Mouse (Mus musculus): ENCODE data around the gene Smarcc1. TPM values are rescaled to one million over a fixed set of nuclear protein-coding genes. Genes with fewer than 3 reads are reported as not detected.
A peak's percentile ranks its signal among the peaks of the same experiment; 100 is the strongest.

The Smarcc1 gene
- polyA plus RNA-seq, 1 experiment = 43.8 TPM

DNA sequence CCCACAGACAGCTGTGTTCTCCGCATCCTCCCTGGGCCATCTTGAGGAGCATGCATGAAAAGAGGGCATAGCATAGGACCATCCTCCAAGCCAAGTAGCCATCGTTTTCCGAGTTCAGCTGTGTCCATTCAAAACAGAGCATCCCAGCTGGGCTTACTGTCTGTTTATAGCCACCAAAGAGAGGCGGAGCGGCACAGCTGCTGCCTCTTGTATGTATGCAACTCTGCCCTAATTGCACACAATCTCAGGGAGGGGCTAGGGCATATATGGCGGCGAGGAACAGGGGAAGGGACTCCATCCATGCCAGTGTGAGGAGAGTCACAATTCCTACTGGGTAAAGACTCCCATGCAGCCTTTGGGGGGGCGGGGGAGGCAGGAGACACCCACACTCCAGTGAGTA is 145.7 kb downstream of the Smarcc1 start:
- H3K4me3 ChIP-seq (ENCODE audit: control insufficient read depth, insufficient read depth, low read length) = no peak overlapping the region
- WGBS = 90% methylated on average over 8 of the region's 8 CpGs

DNA sequence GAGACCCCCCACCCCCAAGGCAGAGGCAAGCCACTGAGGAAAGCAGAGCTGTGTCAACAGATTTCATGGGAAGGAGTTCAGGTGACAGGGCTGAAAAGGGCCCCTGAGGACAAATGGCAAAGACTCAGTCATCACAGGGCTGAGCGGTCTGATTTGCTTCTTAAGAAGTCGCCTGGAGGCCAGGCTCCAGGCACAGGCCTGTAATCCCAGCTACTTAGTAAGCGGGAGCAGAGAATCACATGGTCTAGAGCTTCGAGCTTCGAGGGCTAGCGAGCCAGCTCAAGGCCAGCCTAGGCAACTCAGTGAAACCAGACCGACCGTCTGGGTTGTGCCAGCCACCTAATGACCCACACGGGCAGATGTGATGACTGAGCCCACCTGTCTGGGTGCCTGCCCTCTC is 147.5 kb downstream of the Smarcc1 start:
- Histone ChIP-seq H3K27me3 (ENCODE audit: control insufficient read depth, insufficient read depth, low read length) (no peaks in the 10 kb centered on the region), H3K36me3 (ENCODE audit: control insufficient read depth, insufficient read depth, low read length) (no peaks in the 10 kb centered on the region), H3K27ac (ENCODE audit: control insufficient read depth, insufficient read depth, low read length) (no peak overlapping the region), H3K4me1 (replicated peaks; ENCODE audit: control insufficient read depth, insufficient read depth, low read length) (no peaks in the 10 kb centered on the region), H3K4me3 (ENCODE audit: control insufficient read depth, insufficient read depth, low read length) (no peak overlapping the region)
- DNase-seq = no peak
- TF ChIP-seq CTCF (IDR thresholded peaks at IDR 0.05; ENCODE audit: borderline replicate concordance, control insufficient read depth, extremely low read depth, insufficient read depth, low read length, poor library complexity) = 0 out of 2 replicates have a peak, but pooled peaks have one; percentile 8
- no peak for TF ChIP-seq POLR2A (IDR thresholded peaks at IDR 0.05; ENCODE audit: control insufficient read depth, extremely low read depth, insufficient read depth, low read length, poor library complexity)
- WGBS = 90% methylated on average over 9 of the region's 9 CpGs

More for the DNA sequence above, 145.7 kb downstream of the Smarcc1 start:
- no peaks in the 10 kb centered on the region for H3K27me3 ChIP-seq (ENCODE audit: control insufficient read depth, insufficient read depth, low read length)
- H3K4me1 ChIP-seq (replicated peaks; ENCODE audit: control insufficient read depth, insufficient read depth, low read length) = no peaks in the 10 kb centered on the region
- no peak overlapping the region for H3K27ac ChIP-seq (ENCODE audit: control insufficient read depth, insufficient read depth, low read length)
- H3K36me3 ChIP-seq (ENCODE audit: control insufficient read depth, insufficient read depth, low read length) = no peaks in the 10 kb centered on the region
- TF ChIP-seq POLR2A (IDR thresholded peaks at IDR 0.05; ENCODE audit: control insufficient read depth, extremely low read depth, insufficient read depth, low read length, poor library complexity) (no peak), CTCF (IDR thresholded peaks at IDR 0.05; ENCODE audit: borderline replicate concordance, control insufficient read depth, extremely low read depth, insufficient read depth, low read length, poor library complexity) (no peak)
- DNase-seq = no peak

DNA sequence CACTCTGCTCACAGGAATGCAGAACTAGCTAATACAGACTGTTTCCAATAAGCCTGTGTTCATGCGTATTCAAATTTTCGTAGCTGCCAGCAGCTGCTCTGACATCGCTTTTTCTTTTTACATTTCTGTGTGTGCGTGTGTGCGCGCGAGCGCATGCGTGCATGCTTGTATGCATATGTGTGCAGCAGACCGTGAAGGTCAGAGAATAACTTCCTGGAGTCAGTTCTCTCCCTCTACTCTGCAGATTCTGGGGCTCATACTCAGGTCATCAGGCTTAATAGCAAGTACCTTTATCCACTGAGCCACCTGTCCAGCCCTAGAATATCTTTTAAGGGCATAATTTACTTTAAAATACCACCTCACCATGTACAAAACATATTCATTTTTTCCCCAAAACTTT is 150.9 kb downstream of the Smarcc1 start:
- no peak for TF ChIP-seq CTCF (IDR thresholded peaks at IDR 0.05; ENCODE audit: borderline replicate concordance, control insufficient read depth, extremely low read depth, insufficient read depth, low read length, poor library complexity)
- no peak for TF ChIP-seq POLR2A (IDR thresholded peaks at IDR 0.05; ENCODE audit: control insufficient read depth, extremely low read depth, insufficient read depth, low read length, poor library complexity)
- no peaks in the 10 kb centered on the region for H3K4me1 ChIP-seq (replicated peaks; ENCODE audit: control insufficient read depth, insufficient read depth, low read length)
- DNase-seq = no peak
- WGBS = 96% methylated on average over 10 of the region's 10 CpGs
- no peak overlapping the region for H3K4me3 ChIP-seq (ENCODE audit: control insufficient read depth, insufficient read depth, low read length)
- no peak overlapping the region for H3K27ac ChIP-seq (ENCODE audit: control insufficient read depth, insufficient read depth, low read length)
- H3K27me3 ChIP-seq (ENCODE audit: control insufficient read depth, insufficient read depth, low read length) = no peaks in the 10 kb centered on the region
- H3K36me3 ChIP-seq (ENCODE audit: control insufficient read depth, insufficient read depth, low read length) = no peaks in the 10 kb centered on the region

DNA sequence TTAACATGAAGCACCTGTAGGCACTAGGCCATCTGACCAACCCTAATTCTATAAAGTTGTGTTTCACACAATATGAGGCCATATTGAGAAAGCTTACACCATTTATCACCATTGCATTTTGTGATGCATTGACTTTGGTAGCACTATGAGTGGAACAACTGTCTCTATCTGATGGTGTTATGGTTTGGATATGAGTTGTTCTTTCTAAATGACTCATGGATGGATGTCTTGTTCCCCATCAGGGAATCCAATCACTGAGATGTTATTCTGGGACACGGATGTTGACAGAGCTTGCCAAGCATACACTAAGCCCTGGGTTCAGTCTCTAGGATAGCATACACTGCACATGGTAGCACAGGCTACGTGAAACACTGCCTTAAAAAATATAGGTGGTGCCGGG is 154.8 kb downstream of the Smarcc1 start:
- TF ChIP-seq CTCF (IDR thresholded peaks at IDR 0.05; ENCODE audit: borderline replicate concordance, control insufficient read depth, extremely low read depth, insufficient read depth, low read length, poor library complexity) (no peak), POLR2A (IDR thresholded peaks at IDR 0.05; ENCODE audit: control insufficient read depth, extremely low read depth, insufficient read depth, low read length, poor library complexity) (no peak)
- DNase-seq = no peak
- Histone ChIP-seq H3K36me3 (ENCODE audit: control insufficient read depth, insufficient read depth, low read length) (no peaks in the 10 kb centered on the region), H3K4me3 (ENCODE audit: control insufficient read depth, insufficient read depth, low read length) (no peak overlapping the region), H3K27ac (ENCODE audit: control insufficient read depth, insufficient read depth, low read length) (no peak overlapping the region), H3K27me3 (ENCODE audit: control insufficient read depth, insufficient read depth, low read length) (no peaks in the 10 kb centered on the region), H3K4me1 (replicated peaks; ENCODE audit: control insufficient read depth, insufficient read depth, low read length) (no peaks in the 10 kb centered on the region)
- 96% methylated on average over 3 of the region's 3 CpGs for WGBS

DNA sequence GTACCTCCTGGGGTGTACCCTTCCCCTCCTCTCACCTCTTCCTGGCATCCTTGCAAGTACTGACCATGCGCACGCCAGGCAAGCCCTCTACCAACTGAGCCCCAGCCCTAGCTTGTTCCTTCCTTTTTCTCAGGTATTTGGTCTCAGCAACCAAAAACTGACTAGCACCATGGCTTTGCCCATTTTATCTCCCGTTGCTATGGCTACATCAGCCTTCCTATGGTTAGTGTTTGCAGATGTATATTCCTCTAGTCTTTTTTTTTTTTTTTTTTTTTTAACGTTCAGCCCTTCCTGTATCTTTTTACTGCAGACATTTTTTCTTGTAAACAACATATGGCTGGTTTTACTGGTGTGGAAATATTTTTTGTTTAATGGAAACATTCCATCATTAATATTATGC is 156.0 kb downstream of the Smarcc1 start:
- DNase-seq = no peak
- Histone ChIP-seq H3K27me3 (ENCODE audit: control insufficient read depth, insufficient read depth, low read length) (no peaks in the 10 kb centered on the region), H3K4me3 (ENCODE audit: control insufficient read depth, insufficient read depth, low read length) (no peak overlapping the region), H3K4me1 (replicated peaks; ENCODE audit: control insufficient read depth, insufficient read depth, low read length) (no peaks in the 10 kb centered on the region), H3K36me3 (ENCODE audit: control insufficient read depth, insufficient read depth, low read length) (no peaks in the 10 kb centered on the region), H3K27ac (ENCODE audit: control insufficient read depth, insufficient read depth, low read length) (no peak overlapping the region)
- TF ChIP-seq CTCF (IDR thresholded peaks at IDR 0.05; ENCODE audit: borderline replicate concordance, control insufficient read depth, extremely low read depth, insufficient read depth, low read length, poor library complexity) (no peak), POLR2A (IDR thresholded peaks at IDR 0.05; ENCODE audit: control insufficient read depth, extremely low read depth, insufficient read depth, low read length, poor library complexity) (no peak)
- WGBS = 45% methylated on average over 4 of the region's 4 CpGs

DNA sequence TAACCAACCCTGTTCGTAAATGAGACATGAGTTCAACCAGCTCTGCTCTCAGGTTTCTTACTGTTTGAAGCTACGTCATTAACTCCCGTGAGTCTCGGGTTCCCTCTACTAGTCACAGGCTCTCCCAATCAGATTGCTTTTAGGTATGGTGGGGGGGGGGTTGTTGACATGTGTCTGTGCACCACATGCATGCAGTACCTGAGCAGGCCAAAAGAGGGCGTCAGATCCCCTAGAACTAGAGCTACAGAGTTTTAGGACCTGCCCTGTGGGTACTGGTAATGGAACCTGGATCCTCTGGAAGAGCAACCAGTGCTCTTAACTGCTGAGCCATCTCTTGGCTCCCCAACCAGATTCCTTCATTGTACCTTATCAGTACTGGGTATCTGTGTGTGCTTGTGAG is 158.4 kb downstream of the Smarcc1 start:
- Histone ChIP-seq H3K27me3 (ENCODE audit: control insufficient read depth, insufficient read depth, low read length) (no peaks in the 10 kb centered on the region), H3K4me1 (replicated peaks; ENCODE audit: control insufficient read depth, insufficient read depth, low read length) (no peaks in the 10 kb centered on the region), H3K27ac (ENCODE audit: control insufficient read depth, insufficient read depth, low read length) (no peak overlapping the region), H3K36me3 (ENCODE audit: control insufficient read depth, insufficient read depth, low read length) (no peaks in the 10 kb centered on the region), H3K4me3 (ENCODE audit: control insufficient read depth, insufficient read depth, low read length) (no peak overlapping the region)
- TF ChIP-seq POLR2A (IDR thresholded peaks at IDR 0.05; ENCODE audit: control insufficient read depth, extremely low read depth, insufficient read depth, low read length, poor library complexity) (no peak), CTCF (IDR thresholded peaks at IDR 0.05; ENCODE audit: borderline replicate concordance, control insufficient read depth, extremely low read depth, insufficient read depth, low read length, poor library complexity) (no peak)
- DNase-seq = peak; percentile 13
- WGBS = 91% methylated on average over 5 of the region's 5 CpGs

DNA sequence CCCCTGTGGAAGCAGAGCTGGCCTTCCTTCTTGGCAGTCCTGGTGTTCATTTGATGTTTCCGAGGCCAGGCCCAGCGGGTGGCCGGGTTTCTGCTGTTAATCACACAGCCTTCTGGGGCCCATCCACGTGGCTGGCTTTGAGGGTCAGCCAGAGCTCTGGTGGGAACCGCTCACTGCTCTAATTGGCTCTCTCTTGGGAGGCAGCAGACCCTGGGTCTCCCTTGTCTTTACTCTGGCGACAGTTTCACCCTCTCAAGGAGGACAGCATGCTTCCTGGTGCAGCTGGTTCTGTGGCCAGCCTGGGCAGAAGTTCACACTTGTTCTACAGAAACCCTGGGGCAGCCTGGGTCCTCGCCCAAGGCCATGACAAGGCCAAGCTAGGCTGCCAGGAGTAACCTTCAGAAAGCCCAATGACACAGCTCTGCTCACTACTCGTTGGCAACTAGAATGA is 159.9 kb downstream of the Smarcc1 start:
- no peaks in the 10 kb centered on the region for H3K27me3 ChIP-seq (ENCODE audit: control insufficient read depth, insufficient read depth, low read length)
- WGBS = 83% methylated on average over 8 of the region's 8 CpGs
- H3K4me3 ChIP-seq (ENCODE audit: control insufficient read depth, insufficient read depth, low read length) = no peak overlapping the region
- H3K36me3 ChIP-seq (ENCODE audit: control insufficient read depth, insufficient read depth, low read length) = no peaks in the 10 kb centered on the region
- no peak overlapping the region for H3K27ac ChIP-seq (ENCODE audit: control insufficient read depth, insufficient read depth, low read length)
- DNase-seq = no peak
- no peaks in the 10 kb centered on the region for H3K4me1 ChIP-seq (replicated peaks; ENCODE audit: control insufficient read depth, insufficient read depth, low read length)
- TF ChIP-seq POLR2A (IDR thresholded peaks at IDR 0.05; ENCODE audit: control insufficient read depth, extremely low read depth, insufficient read depth, low read length, poor library complexity) (no peak), CTCF (IDR thresholded peaks at IDR 0.05; ENCODE audit: borderline replicate concordance, control insufficient read depth, extremely low read depth, insufficient read depth, low read length, poor library complexity) (no peak)

Measured in thymus, adult 2 months (tissue).